Mouse (Mus musculus): ENCODE results near the gene B3gnt8. TPM values are rescaled to one million over a fixed set of nuclear protein-coding genes. Genes with fewer than 3 reads are reported as not detected.

B3gnt8 gene
- total RNA-seq, 2 experiments from 2014 or later, result 1.8 to 2.0 TPM

DNA sequence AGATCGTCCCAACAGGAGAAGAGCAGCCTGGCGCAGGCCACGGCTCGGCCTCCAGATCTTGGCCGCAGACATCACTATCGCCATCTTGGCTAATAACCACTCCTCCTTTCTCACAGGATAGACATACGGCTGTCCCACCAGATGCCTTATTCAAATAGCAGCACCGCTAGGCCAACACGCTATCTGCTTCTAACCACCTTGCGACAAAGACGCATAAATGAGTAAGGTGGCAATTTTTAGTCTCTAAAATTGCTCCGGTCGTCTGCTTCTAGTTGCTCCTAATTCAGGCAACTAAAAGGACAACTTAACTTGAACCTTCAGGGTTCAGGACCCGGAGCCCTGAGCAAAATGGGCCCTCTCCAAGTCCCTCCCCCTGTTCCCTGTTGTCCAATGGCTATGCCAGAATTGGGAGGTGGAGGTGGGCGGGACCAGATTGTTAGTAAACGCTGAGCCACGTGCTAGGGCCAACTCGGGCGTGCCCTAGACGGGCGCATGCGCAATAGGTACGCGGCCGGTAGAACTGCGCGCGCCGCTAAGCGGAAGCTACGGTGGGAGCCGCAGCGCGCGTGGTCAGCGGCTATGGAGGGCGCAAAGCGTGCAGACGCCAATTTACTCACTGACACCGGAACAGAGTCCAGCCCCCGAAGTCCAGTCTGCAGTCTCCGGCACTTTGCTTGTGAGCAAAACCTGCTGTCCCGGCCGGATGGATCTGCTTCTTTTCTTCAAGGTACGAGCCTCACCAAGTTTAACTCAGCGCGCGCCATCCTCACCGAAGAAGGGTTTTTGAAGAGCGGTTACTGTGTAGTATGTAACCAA, 32.4 kb downstream of the B3gnt8 start, which contains the start of the genes Bckdha and Exosc5:
Gene Bckdha, minus strand, starts transcription at position 325 of the 816 bp plus-strand sequence.
Gene Exosc5, plus strand, starts transcription at position 508 of the 816 bp plus-strand sequence.
- DNase-seq, result peak; percentile 98

DNA sequence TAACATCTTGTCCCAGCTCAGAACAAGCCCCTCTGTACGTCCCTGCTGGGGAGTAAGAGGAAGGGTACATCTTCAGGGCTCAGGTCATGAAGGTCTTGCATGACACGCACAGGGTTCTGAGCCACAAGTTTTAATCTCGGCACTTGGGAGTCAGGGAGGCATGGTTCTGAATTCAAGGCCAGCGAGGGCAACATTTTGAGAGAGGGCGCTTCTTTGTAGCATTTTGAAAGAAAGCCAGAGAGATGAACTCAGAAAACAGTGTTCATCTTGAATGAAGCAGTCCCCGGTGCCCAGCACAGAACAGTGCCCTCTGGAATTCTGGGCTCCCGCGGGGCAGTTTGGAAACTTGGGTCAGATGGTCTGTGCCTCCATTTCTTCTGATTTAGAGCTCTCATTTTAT, 39.9 kb downstream of the B3gnt8 start:
- DNase-seq, result no peak

DNA sequence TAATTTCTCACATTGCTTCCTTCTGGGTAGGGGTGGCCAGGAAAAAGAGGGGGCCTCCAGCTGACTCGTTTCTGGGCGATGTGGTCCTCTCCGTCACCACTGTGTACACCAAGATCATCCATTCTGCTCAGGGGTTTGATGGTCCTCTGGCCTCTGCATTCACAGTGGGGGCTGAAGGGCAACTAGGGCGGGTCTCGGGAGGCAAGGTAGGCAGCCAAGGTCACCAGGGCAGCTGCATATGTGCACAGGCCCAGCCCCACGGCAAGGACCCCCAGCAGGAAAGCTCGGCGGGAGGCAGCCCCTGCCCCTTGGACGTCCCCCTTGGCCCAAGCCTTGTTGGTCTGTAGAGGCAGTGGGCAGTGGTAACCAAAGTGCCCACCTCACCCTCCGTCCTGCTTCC, 42.7 kb downstream of the B3gnt8 start:
- no peak for DNase-seq

DNA sequence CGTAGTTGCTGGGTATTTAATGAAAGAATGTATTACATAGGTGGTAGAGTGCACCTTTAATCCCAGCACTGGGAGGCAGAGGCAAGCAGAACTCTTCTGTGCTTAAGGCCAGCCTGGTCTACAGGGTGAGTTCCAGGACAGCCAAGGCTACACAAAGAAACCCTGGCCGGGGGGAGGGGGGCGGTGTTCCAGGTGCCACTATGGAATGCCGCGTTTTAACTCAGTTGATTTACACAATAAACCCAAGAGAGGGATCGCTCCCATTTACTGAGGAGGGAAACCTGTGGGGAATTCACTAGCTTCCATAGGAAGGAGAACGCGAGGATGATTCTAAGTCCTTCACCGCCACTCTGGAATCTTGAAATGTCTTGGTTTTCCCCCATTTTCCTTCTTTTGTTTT, 43.2 kb downstream of the B3gnt8 start:
- DNase-seq, result no peak

DNA sequence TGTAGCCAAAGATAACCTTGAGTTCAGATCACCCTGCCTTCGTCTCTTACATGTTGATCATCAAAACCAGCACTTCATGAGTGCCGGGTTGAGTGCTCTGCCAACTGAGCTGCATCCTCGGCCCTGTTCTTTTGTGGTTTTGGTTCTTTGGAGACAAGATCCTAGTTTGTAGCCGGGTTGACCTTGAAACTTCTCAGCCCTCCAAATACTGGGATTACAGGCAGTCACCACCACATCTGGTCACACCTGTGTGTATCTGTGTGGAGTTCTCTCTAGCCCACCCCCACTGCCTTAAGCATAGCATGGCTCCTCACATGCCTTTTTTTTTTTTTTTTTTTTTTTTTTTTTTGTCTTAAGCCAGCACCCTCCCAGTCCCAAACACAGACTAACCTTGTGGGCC, 43.6 kb downstream of the B3gnt8 start:
- no peak for DNase-seq

DNA sequence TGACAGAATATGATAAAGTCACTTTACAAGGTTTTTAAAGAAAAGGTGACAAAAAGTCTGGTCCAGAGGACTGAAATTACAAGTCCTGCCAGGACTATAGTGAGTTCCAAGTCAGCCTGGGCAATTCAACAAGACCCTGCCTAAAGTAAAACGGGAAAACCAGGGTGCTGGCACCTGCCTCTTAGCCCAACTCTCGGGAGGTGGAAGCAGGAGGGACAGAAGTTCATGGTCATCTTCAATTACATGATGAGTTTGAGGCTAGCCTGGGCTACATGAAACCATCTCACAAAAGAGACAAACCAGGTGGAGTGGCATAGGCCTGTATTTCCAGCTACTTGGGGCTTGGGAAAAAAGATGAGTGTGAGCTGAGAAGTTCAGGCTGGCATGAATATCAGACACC, 45.2 kb downstream of the B3gnt8 start:
- DNase-seq, result no peak

DNA sequence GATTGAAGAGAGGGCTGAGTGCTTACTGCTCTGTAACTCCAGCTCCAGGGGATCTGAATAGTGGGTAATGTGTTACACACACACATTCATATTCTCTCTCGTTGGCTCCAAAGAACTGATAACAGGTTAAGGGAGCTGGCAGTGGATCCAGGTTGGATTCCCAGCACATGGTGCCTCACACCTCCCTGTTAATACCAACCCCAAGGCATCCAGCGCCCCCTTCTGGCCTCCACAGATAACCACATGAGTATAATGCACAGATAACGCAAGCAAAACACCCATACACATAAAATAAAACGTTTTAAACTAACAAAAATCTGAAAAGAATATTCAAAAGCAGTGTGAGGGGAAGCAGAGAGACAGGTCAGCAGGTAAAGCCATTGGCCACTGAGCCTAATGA, 46.0 kb downstream of the B3gnt8 start:
- DNase-seq, result no peak

DNA sequence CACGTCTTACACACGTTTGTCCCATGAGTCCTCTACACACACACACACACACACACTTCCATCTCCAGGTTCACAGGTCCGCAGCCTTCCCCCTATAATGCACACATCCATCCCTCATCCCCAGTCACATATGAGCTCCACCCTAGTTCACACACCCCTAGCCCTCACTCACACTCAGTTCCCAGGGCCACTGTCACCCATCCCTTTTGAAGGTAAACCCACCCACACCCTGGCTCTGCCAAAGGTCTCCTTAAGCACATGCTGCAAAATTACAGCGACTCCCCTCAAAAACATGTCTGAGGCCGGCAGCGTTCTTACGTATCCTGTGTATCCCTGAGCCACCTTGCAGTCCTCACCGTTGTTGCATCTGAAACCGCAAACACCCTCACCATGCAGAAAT, 47.8 kb downstream of the B3gnt8 start:
- DNase-seq, result no peak

DNA sequence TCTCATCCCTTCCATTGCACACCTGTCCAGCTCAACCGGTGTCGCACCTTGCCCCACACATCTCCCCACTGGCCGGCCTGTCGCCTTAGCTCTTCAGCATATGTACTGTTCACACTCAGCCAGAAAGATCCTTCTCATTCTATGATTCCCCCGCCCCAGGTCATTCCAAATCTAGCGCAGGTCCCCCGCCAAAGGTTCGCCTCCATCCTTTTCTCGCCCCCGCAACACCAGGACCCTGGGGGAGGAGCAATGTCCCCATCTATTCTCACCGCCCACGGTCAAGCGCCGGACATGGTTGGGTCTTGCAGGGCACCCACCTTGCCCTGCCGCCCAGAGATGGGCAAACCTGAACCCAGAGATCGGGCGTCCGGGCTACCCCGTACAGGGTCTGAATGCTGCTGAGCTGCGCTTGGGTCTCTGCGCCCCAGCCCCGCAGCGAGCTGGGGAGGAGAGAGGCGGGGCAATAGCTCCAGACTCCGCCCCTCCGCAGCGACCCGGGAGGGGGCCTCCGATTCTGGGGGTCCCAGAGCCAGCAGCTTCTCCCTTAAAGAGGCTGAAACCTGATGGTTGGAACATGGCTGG, 48.4 kb downstream of the B3gnt8 start, which contains the start of gene Tmem91:
Gene Tmem91, minus strand, starts transcription at position 448 of the 582 bp plus-strand sequence.
- no peak for DNase-seq

DNA sequence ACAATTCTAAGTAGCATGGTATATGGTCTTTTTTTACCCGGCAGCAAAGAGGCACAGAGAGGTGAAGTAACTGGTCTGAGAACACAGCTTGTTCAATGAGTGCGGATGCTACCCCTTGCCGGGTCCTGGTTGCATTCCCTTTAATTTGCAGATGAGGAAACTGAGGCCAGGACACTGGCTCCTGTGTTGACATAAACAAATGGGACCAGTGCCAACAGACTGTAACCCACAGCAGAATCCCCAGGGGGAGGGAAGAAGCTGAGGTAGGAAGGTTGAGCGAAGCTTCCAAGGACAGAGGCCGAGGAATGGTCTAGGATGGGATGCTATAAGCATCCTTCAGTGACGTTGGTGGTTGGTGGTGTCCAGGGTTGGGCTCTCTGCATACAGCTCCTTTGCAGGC, 49.0 kb downstream of the B3gnt8 start:
- no peak for DNase-seq

DNA sequence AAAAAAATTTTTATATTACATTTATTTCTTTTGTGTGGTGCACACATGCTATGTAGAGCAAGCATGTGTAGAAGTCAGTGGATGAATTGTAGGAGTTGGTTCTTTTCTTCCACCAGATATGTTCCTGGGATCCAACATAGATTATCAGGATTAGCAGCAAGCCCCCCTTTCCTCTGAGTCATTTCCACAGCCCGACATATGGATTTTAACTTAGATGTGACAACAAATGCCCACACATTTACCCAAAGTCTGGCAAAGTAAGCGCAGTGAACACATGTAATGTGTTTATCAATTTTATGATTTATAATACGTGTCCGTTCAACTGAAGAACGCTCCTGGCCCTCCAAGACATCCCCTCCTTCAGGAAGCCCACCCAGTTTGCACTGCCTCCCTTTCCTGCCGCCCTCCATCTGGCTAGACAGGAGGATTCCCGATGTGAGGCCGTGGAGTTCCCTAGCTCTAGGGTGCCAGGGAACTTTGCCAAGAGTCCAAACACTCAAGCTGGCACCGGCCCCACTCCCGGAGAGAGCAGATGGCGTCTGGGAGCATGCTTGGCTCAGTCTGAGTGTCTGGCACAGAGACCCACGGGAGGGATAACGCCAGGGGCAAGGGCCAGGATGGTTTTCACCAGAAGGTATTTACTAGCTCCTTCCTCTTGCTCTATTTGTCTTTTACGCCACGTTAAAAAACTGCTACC, 49.8 kb downstream of the B3gnt8 start:
- DNase-seq, result peak; percentile 78 to 83

DNA sequence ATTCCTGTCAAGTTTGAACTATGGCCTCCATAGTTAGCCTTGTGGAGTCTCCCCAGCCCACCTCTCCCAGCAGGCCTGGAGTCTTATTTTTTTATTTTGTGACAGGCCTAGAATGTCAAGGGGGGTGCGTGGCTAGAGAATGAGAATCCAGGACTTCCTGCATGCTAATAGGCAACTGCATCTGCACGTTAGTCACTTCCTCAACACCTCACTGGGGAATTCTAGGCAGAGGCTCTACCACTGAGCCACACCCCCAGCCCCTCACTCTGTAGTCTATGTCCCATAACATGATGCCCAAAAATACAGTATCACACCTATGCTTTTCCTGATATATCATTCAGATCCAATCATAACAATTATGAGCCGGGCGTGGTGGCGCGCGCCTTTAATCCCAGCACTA, 50.6 kb downstream of the B3gnt8 start:
- no peak for DNase-seq

DNA sequence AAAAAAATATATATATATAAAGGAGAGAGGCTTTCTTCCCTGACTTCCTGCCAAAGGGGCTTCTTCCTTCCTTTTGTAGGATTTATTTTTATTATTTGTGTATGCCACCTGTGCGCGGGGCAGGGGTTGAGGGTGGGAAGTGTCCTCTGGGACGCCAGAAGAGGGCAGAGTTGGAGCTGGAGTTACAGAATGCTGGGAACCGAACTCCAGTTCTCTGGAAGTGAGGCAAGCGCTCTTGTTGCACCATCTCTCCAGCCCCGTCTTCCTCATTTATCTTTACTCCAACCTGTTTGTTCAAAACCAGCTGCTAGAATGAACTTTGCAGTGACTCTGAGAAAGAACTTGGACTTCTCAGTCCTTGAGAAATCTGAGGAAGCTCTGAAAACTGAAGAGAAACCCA, 53.5 kb downstream of the B3gnt8 start:
- DNase-seq, result no peak

DNA sequence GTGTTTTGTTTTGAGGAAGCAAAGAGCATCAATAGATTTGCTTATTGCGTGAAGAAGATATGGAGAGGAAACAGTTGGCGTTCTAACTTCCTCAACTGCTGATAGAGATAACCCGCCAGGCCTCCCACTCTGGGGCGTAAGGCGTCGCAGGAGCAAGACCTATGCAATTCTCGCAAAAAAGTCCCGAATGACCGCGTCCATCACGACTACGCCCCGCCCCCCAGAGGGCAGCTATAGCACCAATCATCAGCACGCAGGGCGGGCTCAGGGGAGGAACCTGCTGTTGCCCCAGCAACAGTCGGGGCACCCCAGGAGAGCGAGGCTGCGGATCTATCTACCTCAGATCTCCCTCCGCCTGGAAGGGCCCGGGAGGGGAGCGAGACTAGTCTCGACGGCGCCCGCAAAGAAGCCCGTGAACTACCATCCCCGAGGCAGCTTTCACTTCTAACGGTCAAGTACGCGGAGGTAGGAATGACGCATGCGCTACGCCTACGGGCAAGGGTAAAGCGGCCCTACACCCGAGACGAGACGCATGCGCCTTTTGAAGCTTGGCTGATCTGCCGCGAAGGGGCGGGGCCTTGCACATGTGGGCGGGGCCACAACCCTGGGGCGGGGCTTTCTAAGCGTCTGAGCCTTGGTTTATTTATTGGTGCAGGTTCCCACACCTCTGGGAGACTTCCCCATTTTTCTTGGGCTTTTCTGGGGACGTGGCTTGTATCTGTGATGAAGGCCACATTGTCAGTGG, 54.2 kb downstream of the B3gnt8 start, which contains the start of gene B9d2:
Gene B9d2, plus strand, starts transcription at position 267 of the 745 bp plus-strand sequence.
- peak; percentile 96 to 98 for DNase-seq

DNA sequence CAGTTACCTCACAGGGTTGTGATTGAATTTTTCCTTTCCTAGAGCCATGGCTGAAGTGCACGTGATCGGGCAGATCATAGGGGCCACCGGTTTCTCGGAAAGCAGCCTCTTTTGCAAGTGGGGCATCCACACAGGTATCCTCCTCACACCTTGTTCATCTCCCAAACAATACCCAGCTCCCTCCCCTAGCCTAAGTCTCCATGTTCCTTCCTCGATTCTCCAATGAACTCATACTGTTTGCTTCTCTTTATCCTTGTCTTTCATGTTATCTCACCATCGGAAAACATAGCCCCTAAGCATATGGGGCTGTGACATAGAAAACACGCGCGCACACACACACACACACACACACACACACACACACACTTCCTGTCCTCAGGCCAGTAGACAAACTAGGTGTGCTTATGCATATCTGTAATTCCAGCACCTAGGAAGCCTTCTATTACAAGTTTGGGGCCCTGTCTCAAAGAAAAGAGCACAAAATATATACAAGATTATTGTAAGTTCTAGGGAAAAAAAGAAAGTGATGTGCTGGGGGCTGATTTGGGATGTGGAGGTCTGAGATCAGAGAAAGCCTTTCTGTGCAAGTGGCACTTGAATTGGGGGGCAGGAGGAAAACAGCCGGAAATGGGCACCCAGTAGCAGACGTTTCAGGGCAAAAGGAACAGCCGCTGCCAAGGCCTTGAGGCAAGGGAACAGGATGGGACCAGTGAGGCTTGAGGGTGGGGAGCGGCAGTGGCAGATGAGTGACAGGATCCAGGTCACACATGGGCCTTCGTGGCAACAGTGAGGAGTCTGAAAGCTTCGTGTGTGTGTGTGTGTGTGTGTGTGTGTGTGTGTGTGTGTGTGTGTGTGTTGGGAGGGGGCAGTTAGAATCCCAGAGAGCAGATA, 55.1 kb downstream of the B3gnt8 start:
- no peak for DNase-seq

DNA sequence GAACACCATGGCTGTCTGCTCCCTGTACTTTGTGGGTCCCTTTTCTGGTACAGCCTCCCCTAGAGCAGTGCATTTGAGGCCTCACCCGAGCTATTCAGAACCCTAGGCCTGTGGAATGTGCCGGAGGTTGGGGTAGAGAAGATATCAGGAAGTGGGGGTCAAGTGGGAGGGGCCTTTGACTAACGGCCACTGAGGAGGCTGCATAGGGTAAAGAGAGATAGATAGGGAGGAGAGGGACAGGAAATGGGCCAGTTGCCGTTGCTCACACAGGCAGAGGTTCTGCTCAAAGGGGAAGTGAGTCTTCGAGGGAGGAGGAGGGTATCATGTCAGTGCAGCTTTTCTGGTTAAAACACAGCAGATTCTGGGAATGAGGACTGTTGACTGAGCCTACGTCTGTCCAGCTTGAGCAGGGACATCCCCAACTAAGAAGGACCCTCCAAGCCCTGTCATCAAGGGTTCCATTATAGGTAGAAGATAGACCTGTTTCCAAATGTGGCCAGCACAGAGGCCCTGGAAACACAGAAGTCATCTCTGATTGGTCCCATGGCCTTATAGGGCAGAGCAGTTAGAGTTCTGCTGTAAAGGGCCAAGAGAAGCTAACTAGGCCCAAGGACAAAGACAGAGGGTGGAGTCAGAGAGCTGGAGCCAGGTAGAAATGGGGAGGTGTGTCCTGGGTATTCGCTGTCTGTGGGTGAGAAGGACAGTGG, 57.2 kb downstream of the B3gnt8 start:
- no peak for DNase-seq

DNA sequence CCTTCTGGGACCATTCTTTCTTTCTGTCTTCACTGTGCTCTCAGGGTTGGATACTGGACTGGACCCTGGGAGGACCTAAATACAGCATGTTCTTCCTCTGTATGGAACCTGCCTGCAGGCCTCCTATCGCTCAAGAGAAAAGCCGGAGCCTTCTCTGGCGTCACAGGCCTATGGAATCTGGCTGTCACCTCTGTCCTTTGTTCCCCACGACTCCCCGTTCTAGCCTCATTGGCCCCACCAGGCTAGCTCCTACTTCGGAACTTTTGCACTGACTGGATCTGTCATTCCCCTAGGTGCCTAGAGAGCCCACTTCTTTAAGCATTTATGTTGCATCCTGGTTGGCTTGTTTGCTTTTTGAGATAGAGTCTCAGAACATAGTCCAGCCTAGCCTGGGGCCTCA, 58.2 kb downstream of the B3gnt8 start:
- DNase-seq, result no peak

Measured in adrenal gland, postnatal 36 days (tissue).